Mouse (Mus musculus) cerebellum, adult 2 months (tissue): Measurements from ENCODE around the gene Ctbp2. TPM values are rescaled to one million over a fixed set of nuclear protein-coding genes. Genes with fewer than 3 reads are reported as not detected.

Experiments used
- DNase-seq, 2 experiments: peaks; one replicate each; pipeline ENCODE4 v3.0.0; 2021
- H3K27ac ChIP-seq: fragments of 200-500 bp; 2 replicates; pipeline ENCODE4 v1.5.1; 2012; ENCODE audit warnings: low read length, control low read depth, inconsistent platforms; ENCODE audit not compliant: insufficient read depth
- H3K27me3 ChIP-seq: fragments of 200-500 bp; 2 replicates; pipeline ENCODE4 v1.6.1; 2012; ENCODE audit warnings: inconsistent platforms, mild to moderate bottlenecking, low read length, moderate library complexity; ENCODE audit not compliant: control insufficient read depth, insufficient read depth
- H3K4me1 ChIP-seq: fragments of 200-500 bp; 2 replicates; pipeline ENCODE4 v1.6.1; 2011; ENCODE audit warnings: low read length; ENCODE audit not compliant: control insufficient read depth, insufficient read depth
- H3K4me3 ChIP-seq: fragments of 200-500 bp; replicated peaks from 2 replicates; pipeline ENCODE3; 2011; ENCODE audit warnings: mild to moderate bottlenecking, low read depth, low read length, control low read depth; ENCODE audit not compliant: insufficient read depth
- CTCF ChIP-seq: fragments of 200-500 bp; IDR thresholded peaks from 2 replicates; pipeline ENCODE4 v1.5.1; 2011; ENCODE audit warnings: low read depth, mild to moderate bottlenecking, control low read depth, low read length, moderate library complexity, borderline replicate concordance; ENCODE audit not compliant: insufficient read depth
- POLR2A ChIP-seq: fragments of 200-500 bp; IDR thresholded peaks from 2 replicates; pipeline ENCODE4 v1.6.1; 2011; ENCODE audit warnings: low read length, control low read depth, borderline replicate concordance; ENCODE audit not compliant: insufficient read depth
- WGBS: fragments of 180-500 bp; shearing (Covaris S2); methylation state at CpG from one replicate; pipeline ENCODE4 v1.1.7; 2018; 5-methylcytosine and 5-hydroxymethylcytosine counted together
- polyA plus RNA-seq: library from polyadenylated mRNA; depleted of rRNA; stranded (reverse); fragments of >200 nt; gene quantifications from 2 replicates; pipeline ENCODE4 v1.2.3, GENCODE M21; 2012

Gene Ctbp2
- polyA plus RNA-seq, 1 experiment = 96.2 TPM

GRCm38 (mm10) chr7:133123244-133123998 lies 733 bp downstream of the Ctbp2 start, which contains the start of gene Fgfr2:
Gene Fgfr2 (minus strand): TSS chr7:133123350.
- peak within 1 kb of the TSS; percentile 89 for H3K4me3 ChIP-seq
- peaks cover 12% of the 10 kb centered on the region; the same call in 1 of the 2 replicates for H3K4me1 ChIP-seq
- peak; percentile 71 to 81 for DNase-seq
- H3K27me3 ChIP-seq = no peaks in the 10 kb centered on the region
- TF ChIP-seq POLR2A (no peak), CTCF (no peak)
- peak within 1 kb of the TSS; percentile 98 for H3K27ac ChIP-seq
- under 1% methylated on average over 44 of the region's 53 CpGs for WGBS

- TF ChIP-seq POLR2A (0 out of 2 replicates have a peak, but pooled peaks have one; percentile 25), CTCF (no peak)
- under 1% methylated on average over 91 of the region's 102 CpGs for WGBS
- Histone ChIP-seq H3K4me3 (peak overlapping the region; percentile 89), H3K27ac (peak overlapping the region; percentile 82), H3K4me1 (peaks cover 15% of the 10 kb centered on the region), H3K27me3 (no peaks in the 10 kb centered on the region)
- peak; percentile 66 to 80 for DNase-seq
Observed at GRCm38 (mm10) chr7:133122379-133123243, 1.5 kb downstream of the Ctbp2 start.

GRCm38 (mm10) chr7:133121661-133122378 lies 2.3 kb downstream of the Ctbp2 start:
- H3K27ac ChIP-seq = peak overlapping the region; percentile 85
- peaks cover 15% of the 10 kb centered on the region for H3K4me1 ChIP-seq
- DNase-seq = peak; percentile 67 to 75

GRCm38 (mm10) chr7:133121080-133121607 lies 3.0 kb downstream of the Ctbp2 start:
- no peak for DNase-seq
- Histone ChIP-seq H3K4me3 (peak overlapping the region; percentile 89), H3K4me1 (peaks cover 17% of the 10 kb centered on the region), H3K27me3 (no peaks in the 10 kb centered on the region), H3K27ac (peak overlapping the region; percentile 85)
- no peak for TF ChIP-seq POLR2A
- no peak for TF ChIP-seq CTCF
- 14% methylated on average over 14 of the region's 14 CpGs for WGBS

More at GRCm38 (mm10) chr7:133121661-133122378, 2.3 kb downstream of the Ctbp2 start:
- peak overlapping the region; percentile 89 for H3K4me3 ChIP-seq
- no peak for TF ChIP-seq CTCF
- TF ChIP-seq POLR2A = no peak
- no peaks in the 10 kb centered on the region for H3K27me3 ChIP-seq
- WGBS = under 1% methylated on average over 94 of the region's 94 CpGs

GRCm38 (mm10) chr7:133120221-133120751 lies 3.9 kb downstream of the Ctbp2 start:
- H3K27me3 ChIP-seq = no peaks in the 10 kb centered on the region
- peak overlapping the region; percentile 29 for H3K4me3 ChIP-seq
- H3K4me1 ChIP-seq = peaks cover 23% of the 10 kb centered on the region
- DNase-seq = no peak
- no peak for TF ChIP-seq POLR2A
- TF ChIP-seq CTCF = no peak
- 32% methylated on average over 15 of the region's 15 CpGs for WGBS
- H3K27ac ChIP-seq = no peak overlapping the region

- DNase-seq = no peak
- TF ChIP-seq POLR2A (no peak), CTCF (no peak)
- H3K27ac ChIP-seq = no peak overlapping the region
- no peak overlapping the region for H3K4me3 ChIP-seq
- peaks cover 34% of the 10 kb centered on the region for H3K4me1 ChIP-seq
- WGBS = 40% methylated on average over 2 of the region's 2 CpGs
- no peaks in the 10 kb centered on the region for H3K27me3 ChIP-seq
Observed at GRCm38 (mm10) chr7:133117815-133118214, 6.3 kb downstream of the Ctbp2 start.

GRCm38 (mm10) chr7:133116542-133116941 lies 7.6 kb downstream of the Ctbp2 start:
- no peak for DNase-seq
- H3K4me1 ChIP-seq = peaks cover 46% of the 10 kb centered on the region
- no peak overlapping the region for H3K27ac ChIP-seq
- H3K27me3 ChIP-seq = no peaks in the 10 kb centered on the region
- H3K4me3 ChIP-seq = no peak overlapping the region
- TF ChIP-seq POLR2A = no peak
- no peak for TF ChIP-seq CTCF
